Mouse (Mus musculus) T-helper 1 cell (primary cell): ENCODE data around the gene Tcf3.

Experiments
- in situ Hi-C: fragments of 300-600 bp; cut with MboI, MseI; formaldehyde crosslinking; loops from one replicate; pipeline ENCODE4 v1.15.1; 2025; ENCODE audit warnings: high pct_unique_total_duplicates

Gene Tcf3

GRCm38 (mm10) chr10:80433513-80434232, at the start of gene Tcf3:
Gene Tcf3, minus strand, starts transcription at chr10:80433647.
- in situ Hi-C loops: no loop called here

DNA sequence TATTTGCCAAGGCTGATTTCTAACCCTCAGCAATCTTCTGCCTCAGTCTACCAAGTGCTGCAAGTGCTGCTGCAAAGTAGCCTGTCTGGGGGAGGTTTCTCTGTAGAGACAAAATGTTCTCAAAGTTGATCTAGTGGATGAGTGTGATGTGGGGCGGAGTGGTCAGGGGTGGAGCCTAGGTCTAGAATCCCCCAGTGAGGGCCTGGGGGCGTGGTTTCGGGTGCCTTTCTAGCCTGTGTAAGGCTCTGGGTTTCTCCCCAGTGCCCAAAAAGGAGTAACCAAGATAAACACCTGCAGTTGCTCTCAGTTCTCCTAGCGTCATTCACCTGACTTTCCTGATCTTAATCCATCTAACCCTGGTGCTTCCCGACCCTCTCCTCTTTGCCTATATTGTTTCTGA, 47.6 kb upstream of the Tcf3 start:
- in situ Hi-C loops: no loop called here

DNA sequence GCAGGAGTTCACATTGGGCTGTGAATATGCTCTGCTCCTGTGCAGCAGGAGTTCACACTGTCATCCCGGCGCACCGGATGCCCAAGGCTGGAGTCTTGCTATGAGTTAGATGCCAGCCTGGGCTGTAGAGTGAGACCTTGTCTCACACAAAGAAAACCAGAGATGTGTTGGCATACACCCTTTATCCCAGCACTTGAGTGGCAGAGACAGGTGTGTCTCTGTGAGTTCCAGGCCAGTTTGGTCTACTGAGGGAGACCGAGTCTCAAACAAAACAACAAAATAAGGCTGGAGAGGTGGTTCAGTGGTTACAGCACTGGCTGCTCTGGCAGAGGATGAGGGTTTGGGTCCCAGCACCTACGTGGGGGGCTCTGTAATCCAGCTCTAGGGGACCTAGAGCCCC, 45.1 kb upstream of the Tcf3 start:
- in situ Hi-C loops: no loop called here

GRCm38 (mm10) chr10:80475290-80475959, 42.0 kb upstream of the Tcf3 start:
- in situ Hi-C loops: no loop called here

DNA sequence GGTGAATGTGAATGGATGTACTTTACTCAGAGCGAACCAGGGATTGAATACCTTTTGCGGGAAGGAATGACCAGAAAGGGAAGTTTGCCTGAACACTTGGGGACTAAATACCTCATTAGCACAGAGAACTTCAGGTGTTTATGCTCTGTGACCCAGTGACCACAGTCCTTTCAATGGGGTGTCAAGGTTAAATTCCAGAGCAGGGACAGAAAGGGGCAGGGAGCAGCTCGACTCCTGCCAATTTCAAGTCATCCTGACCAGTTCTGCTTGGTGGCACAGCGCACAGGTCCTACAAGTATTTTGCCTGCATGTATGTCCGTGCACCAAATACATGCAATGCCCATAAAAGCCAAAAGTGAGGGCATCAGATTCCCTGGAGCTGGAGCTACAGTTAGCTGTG, 31.6 kb upstream of the Tcf3 start:
- in situ Hi-C loops: no loop called here

DNA sequence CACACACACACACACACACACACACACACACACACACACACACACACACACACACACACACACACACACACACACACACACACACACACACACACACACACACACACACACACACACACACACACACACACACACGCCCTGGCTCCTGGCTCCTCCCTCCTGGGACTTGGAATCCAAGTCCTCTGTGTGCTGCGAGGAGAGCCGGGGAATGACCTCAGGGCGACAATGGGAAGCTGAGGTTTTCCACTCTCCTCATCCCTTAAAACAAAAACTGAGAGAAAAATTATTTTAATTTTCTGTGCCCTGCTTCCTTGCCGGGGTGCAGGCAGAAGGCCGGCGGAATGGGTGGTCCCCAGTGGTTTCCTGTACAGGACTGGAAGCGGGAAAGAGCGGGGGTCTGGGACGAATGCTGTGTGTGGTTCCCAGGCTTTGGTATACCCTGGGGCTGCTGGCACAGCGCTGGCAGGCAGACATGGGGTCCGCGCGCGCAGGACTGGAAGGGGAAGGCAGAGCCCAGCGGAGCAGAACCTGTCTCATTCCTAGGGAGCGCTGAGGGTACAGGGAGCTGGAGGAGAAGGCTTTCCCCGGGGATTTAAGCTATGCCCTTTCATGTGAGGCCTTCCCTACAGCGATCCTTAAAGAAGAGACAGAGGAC, 31.1 kb upstream of the Tcf3 start:
- in situ Hi-C loops: no loop called here

DNA sequence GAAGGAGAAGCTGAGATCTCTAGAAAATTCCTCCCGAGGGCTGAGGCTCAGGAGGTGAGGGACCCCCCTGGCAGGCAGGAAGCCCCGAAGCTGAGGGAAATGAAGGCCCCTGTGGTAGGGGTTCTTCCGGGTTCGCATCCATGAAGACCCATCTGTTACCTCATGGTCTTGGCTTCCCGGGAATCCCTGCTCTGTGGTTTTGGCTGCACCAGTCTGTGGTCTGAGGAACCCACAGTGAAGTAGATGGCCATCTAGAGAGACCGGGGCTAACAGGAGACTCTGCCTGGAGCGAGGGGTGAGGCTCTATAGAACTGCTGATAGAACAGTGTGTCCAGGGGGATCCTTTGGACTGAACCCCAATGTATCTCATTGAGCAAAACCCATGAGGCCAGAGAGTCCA, 27.9 kb upstream of the Tcf3 start:
- in situ Hi-C loops: no loop called here

- in situ Hi-C loops: no loop called here
Measured at GRCm38 (mm10) chr10:80460324-80460723, 26.9 kb upstream of the Tcf3 start.

DNA sequence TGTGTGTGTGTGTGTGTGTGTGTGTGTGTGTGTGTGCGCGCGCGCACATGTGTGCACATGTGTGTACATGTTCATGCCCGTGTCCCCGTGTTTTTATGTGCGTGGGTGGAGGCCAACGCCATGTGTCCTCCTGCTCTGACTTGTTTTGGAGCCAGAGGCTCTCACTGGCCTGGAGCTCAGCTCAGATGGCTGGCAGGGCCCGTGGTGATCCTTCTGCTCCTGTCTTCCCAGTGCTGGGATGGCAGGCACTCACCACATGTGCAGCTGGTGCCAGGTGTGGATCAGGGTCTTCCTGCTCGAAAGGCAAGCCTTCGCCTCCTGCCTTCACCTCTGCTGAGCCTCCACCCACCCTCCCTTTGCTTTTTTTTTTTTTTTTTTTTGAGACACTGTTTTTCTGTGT, 26.2 kb upstream of the Tcf3 start:
- in situ Hi-C loops: no loop called here

DNA sequence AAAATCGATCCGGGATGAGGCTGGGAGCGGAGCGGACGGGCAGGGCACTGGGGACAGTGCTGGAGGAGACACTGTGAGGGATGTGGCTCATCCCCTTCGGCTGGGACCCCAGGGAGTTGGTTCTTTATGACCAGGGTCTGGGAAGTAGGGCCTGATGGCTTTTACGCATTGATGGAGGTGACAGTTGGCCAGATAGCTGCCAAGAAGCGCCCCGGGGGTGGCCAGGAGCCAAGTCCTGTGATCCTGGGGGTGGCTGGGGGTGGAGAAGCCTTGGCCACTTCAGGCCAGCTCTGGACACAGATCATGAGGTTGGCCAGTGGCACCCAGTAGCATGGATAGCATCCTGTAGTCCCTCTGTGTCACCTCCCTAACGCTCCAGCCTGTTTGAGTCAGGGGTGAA, 25.8 kb upstream of the Tcf3 start:
- in situ Hi-C loops: no loop called here

- in situ Hi-C loops: no loop called here
Measured at GRCm38 (mm10) chr10:80455697-80456096, 22.2 kb upstream of the Tcf3 start.

DNA sequence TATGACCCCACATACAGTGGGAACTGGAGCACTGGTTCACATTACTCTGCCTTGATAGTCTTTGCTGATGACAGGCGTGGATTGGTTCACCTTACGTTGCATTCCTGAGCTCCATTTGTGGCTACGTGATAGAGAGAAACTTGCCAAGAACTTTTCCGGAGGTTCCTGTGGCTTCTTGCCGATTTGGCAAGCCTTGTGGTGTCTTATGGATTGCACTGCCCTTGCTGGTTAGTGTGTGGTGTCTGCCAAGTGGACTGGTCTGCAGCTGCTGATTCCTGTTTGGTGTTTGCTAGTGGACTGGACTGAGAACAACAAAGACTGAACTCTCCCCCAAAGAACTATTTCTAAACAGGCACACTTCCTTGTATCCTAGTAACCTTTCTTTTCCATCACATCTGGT, 21.3 kb upstream of the Tcf3 start:
- in situ Hi-C loops: no loop called here

DNA sequence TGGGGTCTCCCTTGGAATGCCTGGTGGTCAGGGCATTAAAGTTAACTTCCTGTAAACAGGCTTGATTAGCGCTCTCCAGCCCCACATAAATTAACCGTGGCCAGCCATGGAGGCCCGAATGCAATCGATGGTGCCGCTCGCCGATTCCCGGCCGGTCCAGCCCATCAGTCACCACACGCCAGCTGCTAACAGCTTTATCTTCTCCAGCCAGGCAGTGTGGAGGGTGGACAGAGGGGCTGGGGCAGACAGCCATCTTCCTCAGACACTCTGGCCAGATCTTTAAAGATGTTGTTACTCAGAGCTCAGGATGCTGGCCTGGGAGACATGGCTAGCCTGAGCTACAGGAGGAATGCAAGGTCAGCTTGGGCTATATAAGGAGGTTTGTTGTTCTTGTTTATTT, 20.2 kb upstream of the Tcf3 start:
- in situ Hi-C loops: no loop called here

DNA sequence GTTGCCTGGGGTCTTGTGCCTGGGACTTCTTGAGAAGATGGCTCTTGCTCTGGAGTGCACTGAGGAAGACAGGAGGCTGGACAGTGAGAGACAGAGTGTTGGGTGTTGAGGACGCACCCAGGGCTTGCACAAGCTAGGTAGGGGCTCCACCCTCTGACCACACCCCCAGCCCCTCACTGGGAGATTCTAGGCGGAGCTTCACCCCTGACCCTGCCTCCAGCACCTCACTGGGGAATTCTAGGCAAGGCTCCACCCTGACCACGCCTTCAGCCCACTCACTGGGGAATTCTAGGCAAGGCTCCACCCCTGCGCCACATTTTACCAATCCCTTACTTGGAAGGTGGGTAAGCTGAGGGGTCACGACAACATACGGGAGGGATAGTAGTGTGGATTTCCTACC, 17.2 kb upstream of the Tcf3 start:
- in situ Hi-C loops: no loop called here

GRCm38 (mm10) chr10:80445898-80446601, 12.6 kb upstream of the Tcf3 start:
- in situ Hi-C loops: loop anchor here (5.0 kb wide), 2 partner anchors 61 to 106 kb away; no protein-coding TSS in a partner anchor

DNA sequence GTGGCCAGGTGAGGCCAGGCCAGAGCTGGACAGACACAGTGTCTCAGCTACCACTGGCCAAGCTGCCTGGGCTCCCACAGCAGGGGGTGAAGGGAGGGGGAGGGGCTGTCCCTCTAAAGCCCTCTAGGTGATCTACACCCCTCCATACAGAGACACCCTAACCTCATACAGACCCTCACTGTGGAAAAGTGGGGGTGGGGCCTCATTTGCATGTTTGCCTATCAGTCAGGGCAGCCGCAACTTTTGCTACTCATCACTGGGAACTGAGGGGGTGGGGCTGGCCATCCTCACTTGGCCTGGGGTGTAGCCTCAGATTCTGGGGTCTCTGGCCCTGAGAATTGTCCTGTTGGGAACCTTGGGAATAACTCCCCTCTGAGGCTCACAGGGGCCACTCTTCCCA, 11.6 kb upstream of the Tcf3 start:
- in situ Hi-C loops: loop anchor here (5.0 kb wide), 2 partner anchors 62 to 107 kb away; no protein-coding TSS in a partner anchor

DNA sequence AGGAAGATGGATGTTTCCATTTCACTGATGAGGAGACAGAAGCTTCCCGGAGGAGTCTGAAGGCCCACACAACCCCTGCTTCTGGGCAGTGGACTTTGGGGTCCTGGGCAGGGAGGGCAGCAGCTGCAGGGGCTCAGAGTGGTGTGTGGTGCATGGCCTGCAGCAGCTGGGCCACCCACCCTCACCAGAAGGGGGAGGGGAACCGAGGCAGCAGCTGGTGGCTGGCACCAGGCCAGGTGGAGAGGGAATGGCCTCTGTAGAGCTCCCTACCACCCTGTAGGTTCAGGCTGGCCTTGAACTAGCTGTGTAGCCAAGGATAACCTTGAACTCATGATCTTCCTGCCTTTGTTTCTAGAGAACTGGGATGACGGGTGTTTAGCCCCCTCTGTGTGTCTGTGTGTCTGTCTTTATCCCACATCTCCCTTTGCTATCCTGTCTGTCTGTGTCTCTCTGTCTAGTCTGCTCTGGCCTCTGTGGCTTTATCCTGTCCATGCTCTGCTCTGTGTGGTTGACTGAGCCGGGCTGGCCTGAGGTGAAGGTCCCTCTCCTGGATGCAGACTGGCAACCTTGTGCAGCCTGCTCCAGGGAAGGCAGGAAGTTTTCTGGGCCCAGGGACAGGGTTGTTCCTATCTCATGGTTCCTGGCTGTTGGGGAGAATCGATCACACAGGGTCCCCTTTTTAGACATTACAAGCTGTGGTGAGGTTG, 11.0 kb upstream of the Tcf3 start:
- in situ Hi-C loops: loop anchor here (5.0 kb wide), 2 partner anchors 63 to 108 kb away; no protein-coding TSS in a partner anchor

- in situ Hi-C loops: no loop called here
Measured at GRCm38 (mm10) chr10:80443575-80444278, 10.3 kb upstream of the Tcf3 start.

DNA sequence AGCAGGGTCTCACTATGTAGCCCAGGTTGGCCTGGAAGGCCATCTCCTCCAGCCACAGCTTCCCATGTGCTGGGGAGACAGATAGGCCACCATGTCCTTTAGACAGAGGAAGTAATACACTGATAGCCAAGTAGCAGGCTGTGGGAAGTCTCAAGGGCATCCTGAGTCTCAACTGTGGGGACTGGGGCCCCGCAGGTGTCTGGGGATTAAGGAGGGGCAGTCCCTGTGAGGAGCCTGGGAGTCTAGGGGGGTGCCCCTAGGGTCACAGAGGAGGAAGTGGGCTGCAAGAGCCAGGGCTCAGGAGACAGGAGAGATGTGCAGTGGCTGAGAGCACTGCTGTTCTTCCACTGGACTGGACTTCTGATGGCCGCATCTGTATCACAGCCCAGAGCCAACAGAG, 9.5 kb upstream of the Tcf3 start:
- in situ Hi-C loops: no loop called here

DNA sequence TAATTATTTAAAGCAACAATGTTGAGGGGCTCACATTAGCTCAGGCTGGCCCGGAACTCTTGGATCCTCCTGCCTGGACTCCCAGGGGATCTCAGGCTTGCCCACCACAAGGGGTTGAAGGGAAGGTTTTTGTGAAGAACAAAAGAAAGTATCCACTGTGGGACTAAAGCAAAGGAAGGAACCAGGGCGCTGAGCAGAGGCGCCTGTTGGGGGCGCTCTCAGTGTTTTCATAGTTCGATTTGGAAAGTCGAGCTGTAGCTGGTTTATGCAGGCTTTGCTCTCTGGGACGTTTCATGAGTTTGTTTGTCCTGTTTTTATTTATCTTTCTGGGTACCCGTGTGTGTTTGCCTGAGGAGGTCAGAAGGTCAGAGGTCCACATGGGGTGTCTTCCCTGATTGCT, 8.2 kb upstream of the Tcf3 start:
- in situ Hi-C loops: no loop called here

DNA sequence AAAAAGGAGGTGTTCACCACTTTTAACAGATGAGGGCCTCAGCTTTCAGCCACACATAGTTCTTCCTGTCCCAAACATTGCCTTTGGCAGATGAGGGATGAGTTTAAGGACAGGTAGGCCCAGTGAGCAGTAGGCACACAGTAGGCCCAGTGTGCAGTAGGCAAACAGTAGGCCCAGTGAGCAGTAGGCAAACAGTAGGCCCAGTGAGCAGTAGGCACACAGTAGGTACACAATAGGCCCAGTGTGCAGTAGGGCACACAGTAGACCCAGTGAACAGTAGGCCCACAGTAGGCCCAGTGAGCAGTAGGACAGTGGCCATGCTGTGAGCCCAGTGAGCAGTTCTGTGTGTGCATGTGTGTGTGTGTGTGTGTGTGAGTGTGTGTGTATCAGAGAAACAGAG, 6.6 kb upstream of the Tcf3 start:
- in situ Hi-C loops: no loop called here
